Mouse (Mus musculus) brain, adult 2 months (tissue): ENCODE measurements at regions not wholly inside any gene's neighbourhood (a gene's known extent, or its start where the extent isn't known, plus 50 kb on each side); places are given as distances from the start of the nearest gene placed in this dataset.

ENCODE experiments used
- DNase-seq: peaks from one replicate; pipeline ENCODE4 v3.0.0; 2011; ENCODE audit warnings: low read depth, low spot score

- DNase-seq = no peak
These were observed 119.3 kb downstream of the Ttc8 start for GRCm38 (mm10) chr12:99039497-99040322.

GRCm38 (mm10) chr12:99041606-99042005, 121.2 kb downstream of the Ttc8 start:
- DNase-seq = no peak

- peak; percentile 66 for DNase-seq
These were observed 122.8 kb downstream of the Ttc8 start for GRCm38 (mm10) chr12:99042918-99043862.

- peak; percentile 58 for DNase-seq
These were observed 124.1 kb downstream of the Ttc8 start for GRCm38 (mm10) chr12:99044477-99044876.

GRCm38 (mm10) chr12:99050426-99050825, 130.1 kb downstream of the Ttc8 start:
- peak; percentile 61 for DNase-seq

- peak; percentile 91 for DNase-seq
These were observed 132.2 kb downstream of the Ttc8 start for GRCm38 (mm10) chr12:99052599-99052998.

- DNase-seq = peak; percentile 60
These were observed 137.1 kb downstream of the Ttc8 start for GRCm38 (mm10) chr12:99057521-99057920.

- DNase-seq = no peak
These were observed 138.5 kb downstream of the Ttc8 start for GRCm38 (mm10) chr12:99058916-99059315.

- no peak for DNase-seq
These were observed 139.1 kb downstream of the Ttc8 start for GRCm38 (mm10) chr12:99059491-99059890.

GRCm38 (mm10) chr12:99060702-99061101, 140.3 kb downstream of the Ttc8 start:
- DNase-seq = no peak

- peak; percentile 54 for DNase-seq
These were observed 143.1 kb downstream of the Ttc8 start for GRCm38 (mm10) chr12:99063441-99063840.

GRCm38 (mm10) chr12:99063885-99064284, 143.5 kb downstream of the Ttc8 start:
- peak; percentile 80 for DNase-seq

GRCm38 (mm10) chr12:99067962-99068361, 147.6 kb downstream of the Ttc8 start:
- no peak for DNase-seq

- no peak for DNase-seq
These were observed 153.4 kb downstream of the Ttc8 start for GRCm38 (mm10) chr12:99073766-99074165.

GRCm38 (mm10) chr12:99077366-99077765, 157.0 kb downstream of the Ttc8 start:
- no peak for DNase-seq

- no peak for DNase-seq
These were observed 159.5 kb downstream of the Ttc8 start for GRCm38 (mm10) chr12:99079873-99080272.

- DNase-seq = peak; percentile 37
These were observed 163.2 kb downstream of the Ttc8 start for GRCm38 (mm10) chr12:99083616-99084015.

GRCm38 (mm10) chr12:99084144-99084543, 163.8 kb downstream of the Ttc8 start:
- peak; percentile 94 for DNase-seq

- peak; percentile 83 for DNase-seq
These were observed 166.9 kb downstream of the Ttc8 start for GRCm38 (mm10) chr12:99087286-99087685.

GRCm38 (mm10) chr12:99091770-99092169, 171.4 kb downstream of the Ttc8 start:
- no peak for DNase-seq

- DNase-seq = no peak
These were observed 172.8 kb downstream of the Ttc8 start for GRCm38 (mm10) chr12:99093151-99093550.

- no peak for DNase-seq
These were observed 173.6 kb downstream of the Ttc8 start for GRCm38 (mm10) chr12:99093989-99094388.
